Mouse (Mus musculus) forebrain, postnatal 0 days (tissue): Measurements from ENCODE around the gene Hist1h1c. TPM values are rescaled to one million over a fixed set of nuclear protein-coding genes. Genes with fewer than 3 reads are reported as not detected.
"Not testable (repeated sequence)": the region's sequence is repeated elsewhere in the genome, so short reads cannot be mapped to it uniquely, and the experiment has no call there.

ENCODE experiments used
- ATAC-seq: fragments of 200-750 bp; cut with Nextera tagmentation; 2 replicates; pipeline ENCODE4 v1.8.0; 2017; ENCODE audit warnings: mild to moderate bottlenecking, moderate library complexity
- DNase-seq: peaks from one replicate; pipeline ENCODE4 v3.0.0-alpha.2; 2015
- H3K27ac ChIP-seq: fragments of 300-500 bp; sonication (generic); 2 replicates; pipeline ENCODE4 v1.5.1; 2014; ENCODE audit warnings: low read depth, mild to moderate bottlenecking, antibody characterized with exemption, low read length, moderate library complexity, mixed read lengths
- H3K27me3 ChIP-seq: fragments of 300-500 bp; sonication (generic); 2 replicates; pipeline ENCODE4 v1.6.1; 2014; ENCODE audit warnings: mild to moderate bottlenecking, low read length, mixed read lengths; ENCODE audit not compliant: insufficient read depth
- H3K36me3 ChIP-seq: fragments of 300-500 bp; sonication (generic); 2 replicates; pipeline ENCODE4 v1.6.1; 2014; ENCODE audit warnings: mild to moderate bottlenecking, moderate library complexity; ENCODE audit not compliant: insufficient read depth
- H3K4me1 ChIP-seq: fragments of 300-500 bp; sonication (generic); 2 replicates; pipeline ENCODE4 v1.6.1; 2014; ENCODE audit warnings: antibody characterized with exemption; ENCODE audit not compliant: insufficient read depth
- H3K4me2 ChIP-seq: fragments of 300-500 bp; sonication (generic); 2 replicates; pipeline ENCODE4 v1.6.1; 2014; ENCODE audit warnings: low read depth, mild to moderate bottlenecking, moderate library complexity
- H3K4me3 ChIP-seq: fragments of 300-500 bp; sonication (generic); 2 replicates; pipeline ENCODE4 v1.5.1; 2014; ENCODE audit warnings: low read depth, low read length, mixed read lengths
- H3K9ac ChIP-seq: fragments of 300-500 bp; sonication (generic); 2 replicates; pipeline ENCODE4 v1.6.1; 2014; ENCODE audit warnings: mild to moderate bottlenecking
- H3K9me3 ChIP-seq: fragments of 300-500 bp; sonication (generic); 2 replicates; pipeline ENCODE4 v1.6.1; 2016; ENCODE audit warnings: low read length
- CTCF ChIP-seq: sonication (generic); IDR thresholded peaks from 2 replicates; pipeline ENCODE4 v1.5.1; 2016; ENCODE audit warnings: antibody characterized with exemption, control low read depth, low read depth
- WGBS: fragments of 180-500 bp; shearing (Covaris S2); extraction: QIAGEN DNeasy Blood & Tissue Kit; methylation state at CpG from one replicate; pipeline ENCODE4 v1.1.7; 2014; 5-methylcytosine and 5-hydroxymethylcytosine counted together
- polyA plus RNA-seq: library from polyadenylated mRNA; unstranded; fragments of >200 nt; fragmentation: Nextera tagmentation; extraction: Ambion mirVana; gene quantifications from 2 replicates; pipeline ENCODE4 v1.2.1, GENCODE M21; 2015
- total RNA-seq: library from RNA; depleted of rRNA; stranded (reverse); fragments of >200 nt; gene quantifications from 2 replicates; pipeline ENCODE4 v1.2.3, GENCODE M21; 2014

The Hist1h1c gene
- total and polyA plus RNA-seq, 2 experiments from 2014 or later, result 24.0 to 475 TPM

GRCm38 (mm10) chr13:23697491-23698299 is 40.9 kb upstream of the Hist1h1c start:
- Histone ChIP-seq H3K36me3 (no peaks in the 10 kb centered on the region), H3K4me1 (no peaks in the 10 kb centered on the region), H3K4me3 (peak overlapping the region; percentile 40), H3K27ac (peak overlapping the region; percentile 86), H3K9me3 (no peaks in the 10 kb centered on the region), H3K4me2 (peak overlapping the region; percentile 70), H3K9ac (peak overlapping the region; percentile 63), H3K27me3 (no peaks in the 10 kb centered on the region)
- TF ChIP-seq CTCF, result peak; percentile 77
- peak; percentile 75 for ATAC-seq
- peak; percentile 78 for DNase-seq
- WGBS, result under 1% methylated on average over 22 of the region's 32 CpGs

- Histone ChIP-seq H3K9me3 (no peaks in the 10 kb centered on the region), H3K9ac (peak within 1 kb of the TSS; percentile 63), H3K4me2 (peak within 1 kb of the TSS; percentile 70), H3K27me3 (no peaks in the 10 kb centered on the region), H3K4me1 (no peaks in the 10 kb centered on the region), H3K4me3 (peak within 1 kb of the TSS; percentile 40), H3K36me3 (no peaks in the 10 kb centered on the region), H3K27ac (peak within 1 kb of the TSS; percentile 86)
- TF ChIP-seq CTCF, result peak; percentile 37
- peak; percentile 99 for DNase-seq
- peak; percentile 96 for ATAC-seq
- WGBS, result 1% methylated on average over 22 of the region's 22 CpGs
These were observed 40.3 kb upstream of the Hist1h1c start, which contains the start of gene Hist1h4c for GRCm38 (mm10) chr13:23698300-23698693. Gene Hist1h4c (minus strand): TSS chr13:23698454.

- no peaks in the 10 kb centered on the region for H3K4me1 ChIP-seq
- no peaks in the 10 kb centered on the region for H3K36me3 ChIP-seq
- TF ChIP-seq CTCF, result no peak
- ATAC-seq (no peak), DNase-seq (no peak)
- 42% methylated on average over 6 of the region's 6 CpGs for WGBS
- no peak overlapping the region; the same call in 1 of the 2 replicates for H3K9ac ChIP-seq
- H3K4me3 ChIP-seq, result no peak overlapping the region
- peak overlapping the region; percentile 70 for H3K4me2 ChIP-seq
- H3K27ac ChIP-seq, result no peak overlapping the region
- no peaks in the 10 kb centered on the region for H3K9me3 ChIP-seq
- no peaks in the 10 kb centered on the region for H3K27me3 ChIP-seq
These were observed 39.6 kb upstream of the Hist1h1c start for GRCm38 (mm10) chr13:23698996-23699395.

- 70% methylated on average over 3 of the region's 3 CpGs for WGBS
- Histone ChIP-seq H3K9me3 (no peaks in the 10 kb centered on the region), H3K36me3 (no peaks in the 10 kb centered on the region), H3K27ac (no peak overlapping the region), H3K4me2 (no peak overlapping the region), H3K4me1 (no peaks in the 10 kb centered on the region), H3K27me3 (no peaks in the 10 kb centered on the region), H3K9ac (no peak overlapping the region), H3K4me3 (no peak overlapping the region)
- no peak for ATAC-seq
- DNase-seq, result no peak
- 0 out of 2 replicates have a peak, but pooled peaks have one; percentile 4 for TF ChIP-seq CTCF
These were observed 38.8 kb upstream of the Hist1h1c start for GRCm38 (mm10) chr13:23699767-23700166.

GRCm38 (mm10) chr13:23700786-23701520 is 37.7 kb upstream of the Hist1h1c start:
- Histone ChIP-seq H3K9me3 (no peaks in the 10 kb centered on the region), H3K9ac (no peak overlapping the region), H3K4me2 (no peak overlapping the region), H3K4me1 (no peaks in the 10 kb centered on the region), H3K4me3 (no peak overlapping the region), H3K27me3 (no peaks in the 10 kb centered on the region), H3K27ac (no peak overlapping the region), H3K36me3 (no peaks in the 10 kb centered on the region)
- DNase-seq (peak; percentile 70), ATAC-seq (peak; percentile 32)
- WGBS, result 35% methylated on average over 8 of the region's 8 CpGs
- TF ChIP-seq CTCF, result peak; percentile 87

- Histone ChIP-seq H3K9me3 (no peaks in the 10 kb centered on the region), H3K4me3 (no peak overlapping the region), H3K4me1 (no peaks in the 10 kb centered on the region), H3K27me3 (no peaks in the 10 kb centered on the region), H3K36me3 (no peaks in the 10 kb centered on the region), H3K4me2 (no peak overlapping the region), H3K27ac (no peak overlapping the region), H3K9ac (no peak overlapping the region)
- ATAC-seq (no peak), DNase-seq (no peak)
- TF ChIP-seq CTCF, result no peak
- 84% methylated on average over 4 of the region's 4 CpGs for WGBS
These were observed 36.4 kb upstream of the Hist1h1c start for GRCm38 (mm10) chr13:23702220-23702619.

GRCm38 (mm10) chr13:23702801-23703200 is 35.8 kb upstream of the Hist1h1c start:
- not testable (repeated sequence) for H3K4me2 ChIP-seq, DNase-seq, H3K4me1 ChIP-seq, H3K27me3 ChIP-seq, H3K9ac ChIP-seq, H3K27ac ChIP-seq, ATAC-seq, H3K9me3 ChIP-seq, H3K4me3 ChIP-seq, H3K36me3 ChIP-seq
- WGBS, result 94% methylated on average over 2 of the region's 2 CpGs
